Mouse (Mus musculus): ENCODE data around the gene S100a14. TPM values are rescaled to one million over a fixed set of nuclear protein-coding genes. Genes with fewer than 3 reads are reported as not detected.

S100a14 gene
- polyA plus RNA-seq, 1 experiment: 94.3 TPM

DNA sequence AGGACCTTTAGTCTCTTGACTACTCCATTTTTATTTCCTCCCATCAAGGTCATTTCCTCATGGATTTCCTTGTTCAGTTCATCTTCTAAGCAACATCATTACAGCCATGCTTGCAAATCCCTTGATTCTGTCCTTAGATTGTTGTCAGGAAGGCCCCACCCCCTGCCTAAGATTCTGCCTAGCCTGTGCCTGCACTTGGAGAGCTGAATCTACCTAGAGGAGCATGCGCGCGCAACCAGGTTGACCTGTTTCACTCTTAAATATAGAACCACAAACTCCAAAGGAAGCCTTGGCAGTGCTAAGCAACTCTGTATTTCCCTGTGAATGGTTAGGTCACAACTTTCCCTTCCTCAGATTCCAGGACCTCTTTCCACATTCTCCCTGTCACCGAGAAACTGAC, 8.9 kb upstream of the S100a14 start:
- no peak for DNase-seq (ENCODE audit: low spot score)

DNA sequence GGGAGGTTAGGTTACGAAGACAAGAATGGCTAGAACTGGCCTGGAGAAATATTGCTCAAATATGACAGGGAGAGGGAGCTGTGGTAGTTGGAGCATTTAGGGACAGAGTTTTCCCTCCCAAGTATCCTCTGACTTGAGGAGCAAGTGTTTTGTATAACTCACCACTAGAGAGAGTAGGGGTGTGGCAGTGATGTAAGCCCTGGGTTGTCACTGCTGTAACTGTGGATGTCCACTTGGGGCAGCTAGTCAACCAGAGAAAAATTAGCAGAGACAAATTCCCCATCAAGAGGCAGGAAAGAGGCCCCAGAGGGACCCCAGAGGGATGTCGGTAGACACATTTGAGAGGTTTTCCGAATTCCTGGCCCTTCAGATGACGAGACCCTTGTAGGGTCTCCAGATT, 1.2 kb upstream of the S100a14 start:
- DNase-seq (ENCODE audit: low spot score): no peak

DNA sequence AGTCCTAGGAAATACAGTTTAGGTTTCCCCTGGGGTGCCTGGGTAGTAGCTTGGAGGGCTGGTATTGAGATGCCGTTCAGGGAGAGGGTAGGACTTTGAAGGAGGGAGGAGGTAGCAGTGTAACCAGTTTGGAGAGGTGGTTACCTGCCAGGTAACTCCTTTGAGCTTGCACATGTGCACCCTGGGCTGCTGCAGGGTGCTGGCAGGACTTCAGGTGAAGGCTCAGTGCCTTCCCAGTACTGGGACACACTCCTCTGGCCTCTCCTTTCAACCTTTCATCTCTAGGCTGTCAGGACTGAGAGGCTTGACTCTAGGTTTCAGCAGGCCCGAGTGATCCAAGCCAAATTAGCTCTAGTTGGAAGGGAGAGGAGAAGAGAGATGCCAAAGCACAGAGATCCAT, 580 bp upstream of the S100a14 start:
- no peak for DNase-seq (ENCODE audit: low spot score)

DNA sequence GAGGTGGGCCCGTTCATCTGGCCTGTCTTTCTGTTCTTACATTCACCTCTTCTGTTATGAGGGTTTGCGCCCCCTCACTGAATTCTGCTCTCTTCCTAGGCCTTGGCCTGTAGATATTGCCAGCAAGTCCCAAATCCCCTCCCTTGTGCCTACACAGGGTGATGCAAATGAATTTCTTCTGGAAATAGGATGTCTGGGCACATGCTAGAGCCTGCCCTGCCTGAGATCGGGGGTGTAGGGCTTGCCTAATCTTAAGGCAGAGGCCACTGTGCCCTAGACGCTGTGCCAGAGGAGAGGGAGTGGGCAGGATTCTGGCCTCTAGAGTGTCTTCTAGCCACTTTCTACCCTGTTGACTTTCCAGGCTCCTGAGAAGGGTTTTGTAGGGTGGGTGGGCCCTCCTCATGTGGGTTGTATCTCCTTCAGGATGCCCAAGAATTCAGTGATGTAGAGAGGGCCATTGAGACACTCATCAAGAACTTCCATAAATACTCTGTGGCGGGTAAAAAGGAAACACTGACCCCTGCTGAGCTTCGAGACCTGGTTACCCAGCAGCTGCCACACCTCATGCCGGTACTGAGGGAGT, 726 bp downstream of the S100a14 start:
- DNase-seq (ENCODE audit: low spot score): no peak

DNA sequence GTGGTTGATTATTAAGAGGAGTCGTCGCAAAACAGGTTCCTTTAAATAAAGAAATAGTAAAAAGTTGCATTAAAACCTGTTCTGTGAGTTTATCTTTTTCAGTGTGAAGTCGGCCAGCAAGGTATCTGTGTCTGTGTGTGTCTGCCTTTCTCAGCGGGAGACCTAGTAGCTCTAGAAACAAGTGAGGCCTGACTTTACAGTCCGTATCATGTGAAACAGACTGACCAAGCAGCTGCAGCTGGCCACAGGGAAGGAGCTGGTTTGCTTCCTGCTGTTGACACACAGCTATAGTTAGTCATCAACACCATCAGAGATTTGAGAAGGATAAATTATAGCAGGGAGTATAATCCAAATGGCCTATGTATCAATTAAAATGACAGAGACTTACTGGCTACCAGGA, 5.1 kb downstream of the S100a14 start:
- no peak for DNase-seq (ENCODE audit: low spot score)

DNA sequence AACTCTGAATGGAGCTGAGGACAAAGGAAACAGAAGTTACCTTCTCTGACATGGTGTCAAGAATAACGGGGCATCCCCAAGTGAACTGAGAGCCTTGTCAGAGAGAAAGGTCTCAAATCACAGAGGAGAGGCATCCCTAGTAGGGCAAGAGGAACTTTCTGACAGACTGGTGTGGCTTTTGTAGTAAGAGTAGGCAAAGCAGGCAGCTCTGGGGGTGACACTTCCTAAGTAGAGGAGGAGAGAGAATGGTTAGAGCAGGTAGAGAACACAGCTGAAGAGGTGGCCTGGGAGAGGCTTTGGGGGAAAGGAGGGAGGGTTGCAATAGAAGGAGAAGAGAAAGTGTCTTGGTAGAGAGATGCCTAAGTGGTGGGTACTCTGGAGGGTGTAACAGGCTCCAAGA, 8.8 kb downstream of the S100a14 start:
- no peak for DNase-seq (ENCODE audit: low spot score)

DNA sequence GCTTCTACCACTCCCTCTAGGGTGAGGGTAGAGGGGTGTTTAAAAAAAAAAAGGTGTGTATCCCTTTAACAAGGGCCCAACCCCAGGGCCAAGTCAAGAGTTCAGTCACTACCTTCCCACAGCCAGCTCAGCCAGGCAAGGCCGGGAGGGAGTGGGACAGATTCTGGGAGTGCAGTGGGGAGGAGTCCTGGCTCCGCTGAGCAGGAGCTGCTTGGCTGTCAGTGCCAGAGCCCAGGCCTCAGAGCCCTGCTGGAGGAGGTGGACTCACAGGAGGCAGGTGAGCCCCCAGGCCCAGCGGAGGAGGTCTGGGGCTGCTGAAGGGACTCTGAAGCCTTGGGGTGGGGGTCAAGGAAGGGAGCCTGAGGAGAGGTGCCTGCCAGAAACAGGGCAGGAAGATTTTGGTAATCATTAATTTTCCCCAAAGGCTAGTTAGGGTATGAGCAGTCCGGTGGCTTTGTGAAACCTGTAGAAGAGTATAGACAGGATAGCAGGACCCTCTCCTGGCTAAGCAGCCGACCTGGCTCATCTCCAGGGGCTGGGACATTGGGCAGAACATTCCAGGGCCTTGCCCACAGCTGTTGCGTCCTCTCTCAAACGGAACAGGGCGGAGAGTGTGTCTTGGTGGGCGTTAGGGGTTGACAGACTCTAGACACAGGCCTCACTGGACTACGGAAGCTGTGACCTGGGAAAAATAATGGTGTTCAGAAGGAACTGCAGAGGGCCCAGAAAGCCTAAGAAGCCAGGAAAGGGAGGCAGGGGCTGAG, 10.7 kb downstream of the S100a14 start, which contains the start of gene S100a16:
Gene S100a16 (plus strand): TSS at position 114 of the 764 bp plus-strand sequence.
- DNase-seq (ENCODE audit: low spot score): peak; percentile 76

DNA sequence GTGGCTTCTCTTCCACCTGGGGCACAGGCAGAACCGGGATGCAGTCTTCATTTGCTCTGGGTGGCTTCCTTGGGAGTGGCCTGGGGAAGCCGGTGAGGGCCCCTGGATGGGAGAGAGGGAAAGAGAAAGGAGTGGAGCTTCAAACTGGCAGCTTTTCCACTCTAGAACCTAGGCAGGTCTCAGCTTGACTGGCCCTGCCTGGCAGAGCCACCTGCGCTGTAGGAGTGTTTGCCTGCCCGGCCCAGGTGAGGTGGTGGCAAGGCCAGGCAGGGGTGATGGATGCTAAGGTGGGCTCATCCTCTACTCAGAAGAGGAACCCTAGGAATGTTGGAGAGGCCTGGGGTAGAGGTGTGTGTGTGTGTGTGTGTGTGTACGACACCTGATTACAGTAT, 11.2 kb downstream of the S100a14 start:
- peak; percentile 46 for DNase-seq (ENCODE audit: low spot score)

DNA sequence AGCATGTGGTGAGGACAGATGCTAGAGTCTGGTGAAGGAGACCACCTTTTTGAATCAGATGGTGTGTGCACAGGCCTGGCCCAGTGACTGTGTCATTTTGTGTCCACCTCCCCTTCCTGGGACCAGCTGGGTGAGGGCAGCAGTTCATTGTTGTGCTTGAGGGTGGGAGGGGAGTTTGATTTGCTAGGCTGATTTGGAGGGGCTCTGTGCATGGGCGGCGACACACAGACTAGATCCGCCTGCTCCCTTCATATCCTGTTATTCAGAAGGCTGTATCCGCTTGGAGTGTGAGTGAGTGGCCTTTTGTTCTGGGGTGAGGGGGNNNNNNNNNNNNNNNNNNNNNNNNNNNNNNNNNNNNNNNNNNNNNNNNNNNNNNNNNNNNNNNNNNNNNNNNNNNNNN, 14.2 kb downstream of the S100a14 start:
- no peak for DNase-seq (ENCODE audit: low spot score)

DNA sequence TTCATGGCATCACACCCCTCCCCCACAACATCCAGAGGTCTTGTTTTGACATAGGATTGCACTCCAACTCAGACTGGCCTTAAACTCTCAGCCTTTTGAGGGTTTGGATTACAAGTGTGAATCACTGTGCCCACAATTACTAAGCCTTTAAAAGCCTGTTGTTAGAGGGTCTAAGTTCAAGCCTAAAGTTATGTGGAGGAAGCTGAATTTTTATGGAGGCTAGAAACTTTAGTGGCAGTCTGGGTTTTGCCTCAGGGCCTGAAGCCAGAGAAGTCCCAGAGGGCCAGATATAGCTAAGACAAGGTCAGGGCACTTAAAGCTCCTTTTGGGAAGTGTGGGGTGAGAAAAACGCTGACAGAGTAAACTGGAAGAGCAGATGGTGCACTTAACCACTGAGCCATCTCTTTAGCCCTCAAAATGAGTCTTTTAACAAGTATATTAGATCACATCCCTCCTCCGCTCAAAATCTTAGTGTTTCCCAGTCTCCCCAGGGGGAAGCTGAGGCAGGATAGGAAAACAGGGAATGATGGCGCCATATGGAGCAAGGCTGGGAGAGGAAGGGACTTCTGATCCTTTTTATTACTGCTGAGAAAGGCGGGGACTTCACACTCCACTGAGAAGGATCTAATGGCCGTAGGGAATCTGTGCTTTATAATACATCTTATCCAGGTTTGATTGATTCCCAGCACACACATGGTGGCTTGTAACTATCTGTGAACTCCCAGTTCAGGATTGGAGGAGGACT, 23.2 kb downstream of the S100a14 start:
- DNase-seq (ENCODE audit: low spot score): no peak

DNA sequence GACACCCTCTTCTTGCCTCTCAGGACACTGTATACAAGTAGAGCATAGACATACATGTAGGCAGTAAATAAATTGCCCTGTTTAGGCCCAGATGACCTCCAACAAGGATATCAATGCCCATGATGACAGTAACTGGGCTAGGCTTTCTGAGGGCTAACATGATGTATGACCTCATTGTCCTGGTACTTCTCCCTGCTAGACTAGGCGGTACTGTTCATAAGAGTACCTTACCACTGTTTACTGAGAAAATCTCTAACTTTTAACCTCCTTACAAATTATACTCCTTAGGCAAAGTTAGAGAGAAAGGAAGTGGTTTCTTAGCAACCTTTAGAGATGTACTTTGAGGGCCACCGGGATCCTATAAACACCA, 23.8 kb downstream of the S100a14 start:
- DNase-seq (ENCODE audit: low spot score): no peak

DNA sequence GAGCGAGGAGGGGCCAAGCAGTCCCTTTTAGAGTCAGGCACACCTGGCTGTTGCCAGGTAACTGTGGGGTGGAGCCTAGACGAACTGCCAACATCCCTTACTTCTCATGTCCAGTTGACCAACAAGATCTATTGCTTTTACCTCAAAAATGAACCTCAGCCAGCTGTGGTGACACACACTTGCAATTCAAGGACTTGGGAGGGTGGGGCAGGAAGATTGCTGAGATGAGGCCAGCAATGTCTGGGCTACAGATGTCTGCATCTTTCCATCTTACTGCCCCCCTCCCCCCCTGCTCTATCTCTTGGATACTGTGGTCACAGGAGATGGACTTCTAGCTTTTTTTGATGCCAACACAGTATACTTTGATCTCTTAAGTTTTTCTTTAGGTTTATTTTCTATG, 25.6 kb downstream of the S100a14 start:
- DNase-seq (ENCODE audit: low spot score): no peak

DNA sequence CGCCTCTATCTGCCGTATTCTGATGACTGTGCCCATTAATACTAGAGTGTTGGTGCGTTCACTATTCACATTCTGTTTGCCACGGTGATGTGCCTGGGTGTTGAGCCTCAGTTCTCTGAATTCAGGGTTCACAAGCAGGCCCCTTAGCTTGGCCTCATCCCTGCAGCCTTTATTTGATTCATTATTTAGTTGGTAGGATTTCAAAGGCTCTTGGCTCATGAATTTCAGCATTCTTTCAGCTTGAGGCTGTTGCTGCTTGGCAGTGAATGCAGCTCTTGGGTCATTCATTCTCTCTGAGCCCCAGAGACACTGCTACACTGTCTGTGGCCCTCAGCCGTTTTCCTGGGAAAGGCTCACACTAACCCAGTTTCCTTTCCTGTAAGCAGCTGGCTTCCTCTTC, 29.3 kb downstream of the S100a14 start:
- no peak for DNase-seq (ENCODE audit: low spot score)

DNA sequence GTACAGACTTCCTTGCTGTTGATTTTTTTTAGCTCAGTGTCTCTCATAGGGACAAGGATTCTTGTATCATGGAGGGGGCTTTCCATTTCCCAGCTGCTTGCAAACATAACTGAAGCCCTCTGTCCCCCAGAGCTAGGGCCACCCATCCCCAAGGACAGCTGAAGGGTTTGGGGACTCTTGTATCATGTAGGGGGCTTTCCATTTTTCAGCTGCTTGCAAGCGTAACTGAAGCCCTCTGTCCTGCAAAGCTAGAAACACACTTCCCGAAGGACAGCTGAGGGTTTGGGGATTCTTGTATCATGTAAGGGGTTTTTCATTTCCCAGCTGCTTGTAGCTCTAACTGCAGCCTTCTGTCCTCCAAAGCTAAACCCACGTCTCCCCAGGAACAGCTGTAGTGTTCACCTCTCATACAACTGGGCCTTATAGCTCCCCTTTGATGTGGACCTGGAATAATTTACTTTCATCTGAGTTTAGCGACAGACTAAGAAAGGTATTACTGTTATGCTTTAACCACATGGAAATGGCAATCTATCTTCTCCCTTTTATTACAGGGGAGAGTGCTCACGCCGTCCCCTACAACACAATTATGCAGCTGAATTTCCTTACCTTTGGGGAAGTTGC, 33.5 kb downstream of the S100a14 start, which contains the start of gene S100a3:
Gene S100a3 (plus strand): TSS at position 571 of the 621 bp plus-strand sequence.
- no peak for DNase-seq (ENCODE audit: low spot score)

DNA sequence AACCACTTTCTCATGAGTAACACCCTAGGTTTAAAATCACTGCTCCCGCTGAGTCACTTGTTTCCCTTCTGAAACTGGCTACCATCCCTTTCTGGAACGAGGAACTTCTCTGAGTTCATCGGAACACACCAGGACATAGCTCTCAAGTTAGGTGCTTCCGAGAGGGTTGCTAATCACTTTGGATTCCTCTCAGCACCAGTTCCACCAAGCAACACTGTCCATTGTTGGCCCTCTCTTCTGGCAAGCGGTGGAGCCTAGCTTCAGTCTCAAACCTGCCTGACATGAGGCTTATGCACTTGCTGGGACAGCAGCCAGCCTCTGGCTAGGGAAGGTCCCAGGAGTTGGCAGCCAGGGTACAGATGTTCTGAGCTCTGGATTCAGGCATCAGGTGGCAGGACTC, 48.0 kb downstream of the S100a14 start:
- DNase-seq (ENCODE audit: low spot score): no peak

DNA sequence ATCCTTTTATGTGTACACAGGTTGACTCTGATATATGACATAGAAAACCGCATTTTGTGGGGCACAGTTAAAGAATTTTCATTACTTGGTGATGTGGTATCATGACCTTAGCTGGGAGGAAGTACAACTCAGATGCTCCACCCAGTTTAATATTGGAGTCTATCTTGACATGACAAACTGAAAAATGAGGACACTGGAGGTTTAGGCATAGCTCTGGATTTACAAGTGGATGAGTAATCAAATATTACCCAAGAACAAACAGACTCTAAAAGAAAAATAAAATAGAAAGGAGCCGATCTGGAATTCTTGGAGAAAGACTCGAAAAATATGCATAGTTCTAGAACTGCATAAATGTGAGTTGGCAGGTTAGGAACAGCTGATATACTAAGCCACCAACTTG, 48.7 kb downstream of the S100a14 start:
- DNase-seq (ENCODE audit: low spot score): no peak

DNA sequence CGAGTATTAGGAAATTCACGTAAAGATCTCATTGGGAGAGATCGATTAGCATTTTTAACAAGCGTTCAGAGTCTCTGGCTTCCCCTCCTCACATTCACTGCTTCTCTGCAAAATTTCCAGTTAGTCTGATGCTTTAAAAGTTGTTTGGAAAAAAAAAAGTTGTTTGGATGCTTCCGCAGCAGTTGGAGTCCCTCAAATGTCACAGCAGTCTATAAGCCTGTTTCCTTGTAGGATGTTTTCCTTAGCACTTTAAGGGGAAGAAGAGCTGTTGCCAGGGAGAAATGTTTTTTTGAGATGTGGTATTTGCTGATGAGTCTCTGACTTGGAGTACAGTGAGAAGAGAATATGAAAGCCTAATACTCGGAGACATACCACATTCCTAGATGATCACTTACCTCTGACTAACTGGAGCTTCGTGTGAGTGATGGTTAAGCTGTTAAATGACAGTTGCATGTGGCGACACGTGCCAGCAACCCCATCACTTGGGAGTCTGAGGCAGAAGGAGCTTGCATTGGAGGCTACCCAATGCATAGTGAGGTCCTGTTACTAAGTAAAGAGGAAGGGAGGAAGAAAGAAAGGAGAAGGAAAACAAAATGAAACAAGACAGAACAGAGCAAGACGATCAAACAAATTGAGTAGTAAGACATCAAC, 49.8 kb downstream of the S100a14 start:
- DNase-seq (ENCODE audit: low spot score): no peak

Other genes with a start within 250 kb of the S100a14 start
- gene Gatad2b, start 233.7 kb upstream of the S100a14 start, polyA plus RNA-seq (2012; rRNA removed): 14.7 and 23.9 TPM in 2 replicates
- gene Slc27a3, start 136.9 kb upstream of the S100a14 start, polyA plus RNA-seq (2012; rRNA removed): 9.2 and 11.0 TPM in 2 replicates
- gene Ints3, start 93.2 kb upstream of the S100a14 start, polyA plus RNA-seq (2012; rRNA removed): 24.8 and 26.4 TPM in 2 replicates
- gene Npr1, start 61.0 kb upstream of the S100a14 start, polyA plus RNA-seq (2012; rRNA removed): 25.3 and 26.4 TPM in 2 replicates
- 44.4 and 48.2 TPM in 2 replicates for gene Ilf2, start 50.7 kb upstream of the S100a14 start, polyA plus RNA-seq (2012; rRNA removed)
- gene Snapin, start 35.8 kb upstream of the S100a14 start, polyA plus RNA-seq (2012; rRNA removed): 88.2 and 107 TPM in 2 replicates
- gene Chtop, start 17.4 kb upstream of the S100a14 start, polyA plus RNA-seq (2012; rRNA removed): 98.1 and 103 TPM in 2 replicates
- gene S100a1, start 12.5 kb upstream of the S100a14 start, polyA plus RNA-seq (2012; rRNA removed): 592 and 865 TPM in 2 replicates
- gene S100a13, start 12.4 kb upstream of the S100a14 start, polyA plus RNA-seq (2012; rRNA removed): 86.1 and 86.3 TPM in 2 replicates
- gene S100a16, start 10.4 kb downstream of the S100a14 start, polyA plus RNA-seq (2012; rRNA removed): 151 and 159 TPM in 2 replicates
- 3.3 and 4.7 TPM in 2 replicates for gene S100a3, start 33.7 kb downstream of the S100a14 start, polyA plus RNA-seq (2012; rRNA removed)
- not detected in 2 replicates for gene S100a2, start 63.4 kb downstream of the S100a14 start, polyA plus RNA-seq (2012; rRNA removed)
- 0.41 and 0.81 TPM in 2 replicates for gene Gm42674, start 75.0 kb downstream of the S100a14 start, polyA plus RNA-seq (2012; rRNA removed)
- gene S100a4, start 76.9 kb downstream of the S100a14 start, polyA plus RNA-seq (2012; rRNA removed): 263 and 329 TPM in 2 replicates
- 9.8 and 10.2 TPM in 2 replicates for gene S100a5, start 81.7 kb downstream of the S100a14 start, polyA plus RNA-seq (2012; rRNA removed)
- gene S100a6, start 86.0 kb downstream of the S100a14 start, polyA plus RNA-seq (2012; rRNA removed): 3,944 and 6,594 TPM in 2 replicates
- 4.6 and 6.6 TPM in 2 replicates for gene S100a7a, start 127.2 kb downstream of the S100a14 start, polyA plus RNA-seq (2012; rRNA removed)
- gene S100a8, start 142.1 kb downstream of the S100a14 start, polyA plus RNA-seq (2012; rRNA removed): 0.45 and 1.0 TPM in 2 replicates
- 0.15 and 0.71 TPM in 2 replicates for gene S100a9, start 168.9 kb downstream of the S100a14 start, polyA plus RNA-seq (2012; rRNA removed)
- 0.03 TPM in 1 of 2 replicates, not detected in the other for gene Pglyrp4, start 200.1 kb downstream of the S100a14 start, polyA plus RNA-seq (2012; rRNA removed)

All from urinary bladder, adult 2 months (tissue).